Mouse (Mus musculus): ENCODE data around the gene Olfr444. TPM values are rescaled to one million over a fixed set of nuclear protein-coding genes. Genes with fewer than 3 reads are reported as not detected.

Olfr444 gene
- total RNA-seq (2021), result not detected
- long read RNA-seq, experiment 1, result 0 reads
- long read RNA-seq, experiment 2, result 0 reads

DNA sequence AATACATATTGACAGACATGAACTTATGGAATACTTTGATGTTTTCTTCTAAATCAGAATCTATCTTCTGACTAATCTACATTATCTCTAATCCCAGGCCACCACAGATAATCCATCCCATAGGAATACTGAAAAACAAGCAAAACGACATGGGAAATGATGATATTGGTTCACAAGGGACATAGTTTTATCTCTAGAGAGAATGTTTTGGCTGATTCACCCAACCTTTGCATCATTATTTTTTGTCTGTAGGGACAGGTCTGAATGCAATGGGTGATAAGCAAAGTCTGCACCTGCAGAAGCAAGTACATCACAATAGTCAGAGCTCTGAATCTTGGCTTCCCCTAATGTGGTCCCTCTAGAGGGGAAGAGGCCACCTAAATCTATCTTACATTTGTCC, at the start of gene Olfr444:
Gene Olfr444 (plus strand): TSS at position 301 of the 400 bp plus-strand sequence.
- no peak for DNase-seq (ENCODE audit: low spot score in 2 of 2)

GRCm38 (mm10) chr6:42900345-42900744, 48.5 kb upstream of the Olfr444 start:
- no peak for DNase-seq (ENCODE audit: low spot score in 2 of 2)

- no peak for DNase-seq (ENCODE audit: low spot score in 2 of 2)
Observed at GRCm38 (mm10) chr6:42908578-42908977, 40.3 kb upstream of the Olfr444 start, which contains the start of gene Olfr447. Gene Olfr447 (plus strand): TSS chr6:42908878.

GRCm38 (mm10) chr6:42921077-42921476, 27.8 kb upstream of the Olfr444 start, which contains the start of gene Olfr446:
Gene Olfr446 (plus strand): TSS chr6:42921377.
- no peak for DNase-seq (ENCODE audit: low spot score in 2 of 2)

- no peak for DNase-seq (ENCODE audit: low spot score in 2 of 2)
Observed at GRCm38 (mm10) chr6:42980377-42980776, 31.5 kb downstream of the Olfr444 start.

Other genes with a start within 250 kb of the Olfr444 start
- 100 to 1,000 TPM; 234 TPM for gene Tcaf1, start 239.0 kb upstream of the Olfr444 start, total RNA-seq (2021)
- gene Olfr453, start 209.7 kb upstream of the Olfr444 start, total RNA-seq (2021), result not detected
- not detected for gene Olfr38, start 192.7 kb upstream of the Olfr444 start, total RNA-seq (2021)
- not detected for gene Olfr452, start 164.0 kb upstream of the Olfr444 start, total RNA-seq (2021)
- gene Olfr450, start 137.1 kb upstream of the Olfr444 start, total RNA-seq (2021), result not detected
- gene Olfr449, start 114.7 kb upstream of the Olfr444 start, total RNA-seq (2021), result not detected
- gene Olfr448, start 58.6 kb upstream of the Olfr444 start, total RNA-seq (2021), result not detected
- gene Olfr447, start 40.2 kb upstream of the Olfr444 start, total RNA-seq (2021), result not detected
- gene Olfr446, start 27.7 kb upstream of the Olfr444 start, total RNA-seq (2021), result not detected
- gene Olfr441, start 157.3 kb downstream of the Olfr444 start, total RNA-seq (2021), result not detected
- gene Olfr237-ps1, start 197.5 kb downstream of the Olfr444 start, total RNA-seq (2021), result not detected
- gene Olfr437, start 214.2 kb downstream of the Olfr444 start, total RNA-seq (2021), result not detected
- not detected for gene Olfr13, start 223.1 kb downstream of the Olfr444 start, total RNA-seq (2021)
- gene Olfr435, start 248.1 kb downstream of the Olfr444 start, total RNA-seq (2021), result not detected